Mouse (Mus musculus) G1E (cell line): ENCODE data around the gene Smap1.

Experiments
- CTCF ChIP-seq: IDR thresholded peaks from 2 replicates; pipeline ENCODE4 v1.5.1; 2012; ENCODE audit warnings: low read depth, low read length, inconsistent platforms, mixed read lengths
- GATA1 ChIP-seq: IDR thresholded peaks from 2 replicates; pipeline ENCODE4 v1.6.1; 2012; ENCODE audit warnings: borderline replicate concordance, low read length, inconsistent platforms, mixed read lengths
- POLR2AphosphoS5 ChIP-seq: IDR thresholded peaks from 2 replicates; pipeline ENCODE4 v1.6.1; 2012; ENCODE audit warnings: low read depth, low read length, inconsistent platforms; ENCODE audit not compliant: insufficient replicate concordance
- TAL1 ChIP-seq: conservative IDR thresholded peaks from 2 replicates; pipeline ENCODE4 v1.6.1; 2012; ENCODE audit warnings: low read depth, low read length, inconsistent platforms, mixed read lengths

DNA sequence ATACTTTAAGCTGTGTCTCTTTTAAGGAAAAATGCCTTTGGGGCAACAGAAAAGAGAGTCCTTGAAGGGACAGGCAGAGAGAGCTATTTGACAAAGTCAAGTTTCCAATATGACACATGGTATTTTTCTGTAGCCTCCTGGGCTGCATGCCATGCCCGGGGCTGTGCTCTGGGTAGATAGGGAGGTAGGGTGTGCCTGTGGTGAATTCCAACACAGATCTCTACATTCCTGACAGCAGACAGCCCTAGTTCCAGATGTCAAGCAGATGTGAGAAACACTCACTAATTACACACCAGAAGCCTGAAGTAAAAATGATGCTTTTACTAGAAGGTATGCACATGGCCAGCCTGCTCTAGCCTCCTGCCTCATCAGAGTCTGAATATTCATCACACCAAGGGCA, 44.1 kb upstream of the Smap1 start:
- TF ChIP-seq CTCF (no peak), GATA1 (no peak), POLR2AphosphoS5 (no peak), TAL1 (no peak)
